Mouse (Mus musculus) bone marrow macrophage, adult 2 months (primary cell): ENCODE measurements around the gene Gm45618. TPM values are rescaled to one million over a fixed set of nuclear protein-coding genes. Genes with fewer than 3 reads are reported as not detected.

Experiments
- H3K27ac ChIP-seq: 2 replicates; pipeline ENCODE4 v1.5.1; 2012; ENCODE audit warnings: low read depth, low read length; ENCODE audit not compliant: insufficient read depth
- H3K4me1 ChIP-seq: 2 replicates; pipeline ENCODE4 v1.6.1; 2012; ENCODE audit warnings: low read length; ENCODE audit not compliant: control insufficient read depth, insufficient read depth
- H3K4me3 ChIP-seq: 2 replicates; pipeline ENCODE4 v1.5.1; 2012; ENCODE audit warnings: mild to moderate bottlenecking, low read length, moderate library complexity; ENCODE audit not compliant: insufficient read depth
- CTCF ChIP-seq: IDR thresholded peaks from 2 replicates; pipeline ENCODE4 v1.5.1; 2012; ENCODE audit warnings: low read depth, mild to moderate bottlenecking, low read length, moderate library complexity
- POLR2A ChIP-seq: IDR thresholded peaks from 2 replicates; pipeline ENCODE4 v1.6.1; 2012; ENCODE audit warnings: mild to moderate bottlenecking, low read depth, low read length, borderline replicate concordance
- polyA plus RNA-seq: library from polyadenylated mRNA; stranded (reverse); fragments of >200 nt; gene quantifications from 2 replicates; pipeline ENCODE4 v1.2.4, GENCODE M21; 2012; ENCODE audit not compliant: missing spikeins, insufficient read depth, insufficient read length

Gm45618 gene
- polyA plus RNA-seq, 1 experiment, result not detected

DNA sequence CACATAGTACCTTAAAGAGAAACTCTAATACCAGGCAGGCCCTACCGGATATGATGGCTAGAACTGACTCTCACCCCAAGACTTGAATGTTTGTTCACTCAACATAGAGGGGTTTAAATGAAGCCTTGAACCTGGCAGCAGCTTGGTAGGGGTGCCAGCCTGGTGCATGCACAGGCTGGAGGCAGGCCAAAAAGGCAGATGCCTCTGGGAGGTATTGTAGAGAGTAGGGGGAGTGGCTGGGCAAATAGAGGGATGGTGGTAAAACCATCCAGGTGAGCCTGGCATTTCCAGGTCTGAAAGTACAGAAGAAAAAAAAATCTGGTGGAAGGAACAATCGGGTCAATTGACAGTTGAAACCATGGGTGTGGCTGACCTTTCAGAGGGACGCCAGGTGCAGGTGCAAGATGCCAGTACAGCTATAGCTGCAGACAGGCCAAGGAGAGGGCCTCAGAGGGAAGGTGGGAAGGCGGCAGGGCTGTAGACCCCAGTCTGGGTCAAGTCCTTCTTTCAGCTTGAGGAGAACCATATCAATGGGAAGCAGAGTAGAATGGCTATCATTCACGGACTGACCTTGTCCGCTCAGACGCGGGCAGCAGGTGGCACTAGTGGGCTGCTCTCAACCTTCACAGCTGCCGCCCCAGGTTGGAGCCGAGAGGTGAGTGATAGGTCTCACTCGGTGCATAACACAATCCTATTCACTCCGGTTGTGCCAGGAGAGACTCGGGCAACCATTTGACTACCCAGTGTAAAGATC, 49.9 kb downstream of the Gm45618 start:
- H3K4me3 ChIP-seq, result no peak overlapping the region
- H3K4me1 ChIP-seq, result peaks cover 38% of the 10 kb centered on the region
- H3K27ac ChIP-seq, result no peak overlapping the region
- peak; percentile 56 for TF ChIP-seq CTCF
- TF ChIP-seq POLR2A, result no peak

Other genes starting within 250 kb of the Gm45618 start
- gene Tollip, start 202.2 kb downstream of the Gm45618 start, polyA plus RNA-seq, result 37.2 and 39.1 TPM in 2 replicates
- not detected in 2 replicates for gene Brsk2, start 171.0 kb downstream of the Gm45618 start, polyA plus RNA-seq
- gene Mob2, start 59.7 kb downstream of the Gm45618 start, polyA plus RNA-seq, result 29.5 and 37.0 TPM in 2 replicates
- gene Dusp8, start 24.9 kb downstream of the Gm45618 start, polyA plus RNA-seq, result 0.27 and 0.46 TPM in 2 replicates
- gene Gm39115, start 15.3 kb upstream of the Gm45618 start, polyA plus RNA-seq, result not detected in 2 replicates
- gene Gm45337, start 23.9 kb upstream of the Gm45618 start, polyA plus RNA-seq, result not detected in 2 replicates
- gene Gm29735, start 36.4 kb upstream of the Gm45618 start, polyA plus RNA-seq, result not detected in 2 replicates
- gene Gm4553, start 45.0 kb upstream of the Gm45618 start, polyA plus RNA-seq, result not detected in 2 replicates
- gene Krtap5-2, start 55.3 kb upstream of the Gm45618 start, polyA plus RNA-seq, result not detected in 2 replicates
- not detected in 2 replicates for gene Gm10153, start 69.7 kb upstream of the Gm45618 start, polyA plus RNA-seq
- gene Krtap5-3, start 80.6 kb upstream of the Gm45618 start, polyA plus RNA-seq, result not detected in 2 replicates
- not detected in 2 replicates for gene Gm7579, start 91.1 kb upstream of the Gm45618 start, polyA plus RNA-seq
- gene Krtap5-5, start 109.2 kb upstream of the Gm45618 start, polyA plus RNA-seq, result not detected in 2 replicates
- not detected in 2 replicates for gene Gm40460, start 120.3 kb upstream of the Gm45618 start, polyA plus RNA-seq
- gene Gm2431, start 137.6 kb upstream of the Gm45618 start, polyA plus RNA-seq, result not detected in 2 replicates
- not detected in 2 replicates for gene Gm4559, start 153.6 kb upstream of the Gm45618 start, polyA plus RNA-seq
- gene Krtap5-1, start 176.4 kb upstream of the Gm45618 start, polyA plus RNA-seq, result not detected in 2 replicates
- not detected in 2 replicates for gene Krtap5-4, start 182.8 kb upstream of the Gm45618 start, polyA plus RNA-seq